Mouse (Mus musculus) myocyte (in vitro differentiated cells): ENCODE data around the gene Insr. TPM values are rescaled to one million over a fixed set of nuclear protein-coding genes. Genes with fewer than 3 reads are reported as not detected.
"Not testable (repeated sequence)": the region's sequence is repeated elsewhere in the genome, so short reads cannot be mapped to it uniquely, and the experiment has no call there.

Source experiments
- H3K27me3 ChIP-seq: one replicate; pipeline ENCODE4 v1.6.1; 2011; ENCODE audit not compliant: control insufficient read depth, insufficient read depth, insufficient read length
- H3K36me3 ChIP-seq: one replicate; pipeline ENCODE4 v1.6.1; 2011; ENCODE audit not compliant: control insufficient read depth, insufficient read depth
- H3K4me2 ChIP-seq: one replicate; pipeline ENCODE4 v1.6.1; 2011; ENCODE audit warnings: low read depth, control low read depth
- H3K4me3 ChIP-seq: one replicate; pipeline ENCODE4 v1.5.1; 2011; ENCODE audit warnings: mild to moderate bottlenecking, control low read depth, moderate library complexity
- H3K79me2 ChIP-seq: one replicate; pipeline ENCODE4 v1.6.1; 2011; ENCODE audit not compliant: control insufficient read depth, insufficient read depth
- H3ac ChIP-seq: one replicate; pipeline ENCODE4 v1.6.1; 2011; ENCODE audit not compliant: control insufficient read depth, insufficient read length
- CEBPB ChIP-seq: IDR thresholded peaks from 2 replicates; pipeline ENCODE4 v1.6.1; 2011; ENCODE audit warnings: mild to moderate bottlenecking, moderate library complexity; ENCODE audit not compliant: poor library complexity, insufficient read depth, severe bottlenecking
- E2F4 ChIP-seq: IDR thresholded peaks from one replicate; pipeline ENCODE4 v1.6.1; 2011; ENCODE audit warnings: mild to moderate bottlenecking, control low read depth, moderate library complexity; ENCODE audit not compliant: insufficient read depth
- MAX ChIP-seq: IDR thresholded peaks from one replicate; pipeline ENCODE4 v1.6.1; 2011; ENCODE audit warnings: low read depth, mild to moderate bottlenecking, control low read depth
- MYOD1 ChIP-seq, 3 experiments: IDR thresholded peaks; one replicate each; pipeline ENCODE4 v1.6.1; 2011; ENCODE audit warnings: control low read depth in 2 of 3, low read depth in 2 of 3, mild to moderate bottlenecking in 2 of 3, moderate library complexity in 1 of 3; ENCODE audit not compliant: insufficient read length in 2 of 3, control insufficient read depth in 1 of 3
- MYOG ChIP-seq, 3 experiments: IDR thresholded peaks; one replicate each; pipeline ENCODE4 v1.6.1; 2011; ENCODE audit warnings: control low read depth in 2 of 3, low read depth in 2 of 3, mild to moderate bottlenecking in 2 of 3; ENCODE audit not compliant: insufficient read length in 2 of 3, control insufficient read depth in 1 of 3, insufficient read depth in 1 of 3
- POLR2A ChIP-seq: IDR thresholded peaks from one replicate; pipeline ENCODE4 v1.6.1; 2011; ENCODE audit warnings: low read depth, mild to moderate bottlenecking, control low read depth, moderate library complexity; ENCODE audit not compliant: insufficient read length
- POLR2AphosphoS2 ChIP-seq: IDR thresholded peaks from one replicate; pipeline ENCODE4 v1.6.1; 2011; ENCODE audit warnings: low read depth, control low read depth; ENCODE audit not compliant: insufficient read length
- REST ChIP-seq: IDR thresholded peaks from one replicate; pipeline ENCODE4 v1.6.1; 2011; ENCODE audit warnings: mild to moderate bottlenecking, control low read depth, moderate library complexity; ENCODE audit not compliant: insufficient read depth, insufficient read length
- SRF ChIP-seq: IDR thresholded peaks from one replicate; pipeline ENCODE4 v1.6.1; 2011; ENCODE audit warnings: low read depth; ENCODE audit not compliant: control insufficient read depth, insufficient read length
- TCF12 ChIP-seq: IDR thresholded peaks from one replicate; pipeline ENCODE4 v1.6.1; 2011; ENCODE audit warnings: mild to moderate bottlenecking, control low read depth; ENCODE audit not compliant: poor library complexity, insufficient read depth, severe bottlenecking
- TCF3 ChIP-seq: IDR thresholded peaks from one replicate; pipeline ENCODE4 v1.6.1; 2011; ENCODE audit warnings: low read depth, control low read depth; ENCODE audit not compliant: insufficient read length
- USF1 ChIP-seq: IDR thresholded peaks from one replicate; pipeline ENCODE4 v1.6.1; 2011; ENCODE audit warnings: low read depth, mild to moderate bottlenecking, control low read depth, moderate library complexity
- polyA plus RNA-seq: library from polyadenylated mRNA; unstranded; fragments of >200 nt; fragmentation: generic; extraction: Trizol; gene quantifications from one replicate; pipeline ENCODE4 v1.2.1, GENCODE M21; 2012; ENCODE audit warnings: missing spikeins

Gene Insr
- polyA plus RNA-seq, 1 experiment, result 4.6 TPM

GRCm38 (mm10) chr8:3194297-3194696 is 85.1 kb downstream of the Insr start:
- H3K27me3 ChIP-seq, H3K79me2 ChIP-seq, H3K4me2 ChIP-seq, H3K4me3 ChIP-seq, H3ac ChIP-seq: not testable (repeated sequence)
- H3K36me3 ChIP-seq, result peaks cover 28% of the 10 kb centered on the region
- peak; percentile 12 for TF ChIP-seq USF1

GRCm38 (mm10) chr8:3191006-3191405 is 88.4 kb downstream of the Insr start:
- Histone ChIP-seq H3K4me3 (no peak overlapping the region), H3K27me3 (no peaks in the 10 kb centered on the region), H3K79me2 (no peaks in the 10 kb centered on the region), H3K36me3 (peaks cover 35% of the 10 kb centered on the region), H3K4me2 (no peak overlapping the region), H3ac (no peak overlapping the region)
- no peak for TF ChIP-seq MYOD1 (IDR thresholded peaks at IDR 0.05; ENCODE audit: control insufficient read depth in 1 of 3, insufficient read length in 2 of 3, low read depth in 2 of 3)
- TF ChIP-seq POLR2A, result no peak
- no peak for TF ChIP-seq TCF3
- no peak for TF ChIP-seq REST
- TF ChIP-seq SRF, result no peak
- TF ChIP-seq MYOG (IDR thresholded peaks at IDR 0.05; ENCODE audit: control insufficient read depth in 1 of 3, insufficient read depth in 1 of 3, insufficient read length in 2 of 3, low read depth in 2 of 3), result no peak
- TF ChIP-seq MAX, result no peak
- TF ChIP-seq CEBPB, result no peak
- TF ChIP-seq USF1, result no peak
- no peak for TF ChIP-seq POLR2AphosphoS2

GRCm38 (mm10) chr8:3187456-3187855 is 92.0 kb downstream of the Insr start:
- no peak overlapping the region for H3ac ChIP-seq
- no peak overlapping the region for H3K4me2 ChIP-seq
- H3K36me3 ChIP-seq, result peaks cover 20% of the 10 kb centered on the region
- H3K79me2 ChIP-seq, result no peaks in the 10 kb centered on the region
- TF ChIP-seq TCF3 (no peak), CEBPB (no peak), SRF (no peak), TCF12 (no peak), REST (no peak), POLR2A (no peak), POLR2AphosphoS2 (no peak)
- no peak overlapping the region for H3K4me3 ChIP-seq
- no peaks in the 10 kb centered on the region for H3K27me3 ChIP-seq

DNA sequence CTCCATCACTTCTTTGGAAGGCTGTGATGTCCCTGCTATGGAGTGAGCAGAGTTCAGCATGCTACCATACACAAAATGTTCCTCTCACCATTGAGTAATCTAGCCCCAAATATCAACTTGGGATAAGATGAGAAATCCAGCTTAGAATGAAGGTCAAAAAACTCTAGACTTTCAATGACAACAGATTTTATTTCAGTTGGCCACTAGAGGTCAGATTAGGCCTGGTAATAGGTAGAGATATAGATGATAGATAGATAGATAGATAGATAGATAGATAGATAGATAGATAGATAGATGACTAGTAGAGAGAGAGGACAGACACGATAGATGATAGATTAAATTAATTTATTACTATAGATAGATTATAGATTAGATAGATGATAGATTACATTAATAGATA is 99.5 kb downstream of the Insr start:
- no peak overlapping the region for H3K4me3 ChIP-seq
- H3K79me2 ChIP-seq, result no peaks in the 10 kb centered on the region
- H3K36me3 ChIP-seq, result no peaks in the 10 kb centered on the region
- H3K27me3 ChIP-seq, result no peaks in the 10 kb centered on the region
- TF ChIP-seq SRF (no peak), POLR2AphosphoS2 (no peak), CEBPB (no peak), REST (no peak)
- H3K4me2 ChIP-seq, result no peak overlapping the region
- H3ac ChIP-seq, result no peak overlapping the region

DNA sequence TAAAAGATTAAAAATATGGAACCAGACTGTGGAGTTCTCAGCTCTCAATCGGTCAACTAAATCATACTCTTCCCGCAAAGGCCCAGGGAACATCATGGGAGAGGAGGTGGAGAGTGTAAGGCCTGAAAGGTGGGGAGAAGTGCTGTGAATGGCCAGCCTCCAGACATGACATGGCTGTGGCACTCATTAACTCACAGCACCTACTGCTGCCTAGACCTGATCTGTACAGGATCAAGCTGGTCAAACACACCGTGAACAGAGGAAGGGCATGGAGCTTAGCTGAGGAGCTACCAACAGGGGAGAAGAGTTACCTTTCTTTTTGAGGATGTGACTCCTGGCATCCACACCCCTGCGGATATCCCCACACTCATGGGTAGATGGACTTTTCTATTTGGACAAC is 102.0 kb downstream of the Insr start:
- Histone ChIP-seq H3ac (no peak overlapping the region), H3K36me3 (no peaks in the 10 kb centered on the region), H3K4me3 (no peak overlapping the region), H3K79me2 (no peaks in the 10 kb centered on the region), H3K27me3 (no peaks in the 10 kb centered on the region), H3K4me2 (no peak overlapping the region)
- TF ChIP-seq MYOG (IDR thresholded peaks at IDR 0.05; ENCODE audit: control insufficient read depth in 1 of 3, insufficient read depth in 1 of 3, insufficient read length in 2 of 3, low read depth in 2 of 3) (no peak), E2F4 (no peak), POLR2A (no peak), TCF3 (no peak), SRF (no peak), MYOD1 (IDR thresholded peaks at IDR 0.05; ENCODE audit: control insufficient read depth in 1 of 3, insufficient read length in 2 of 3, low read depth in 2 of 3) (no peak), CEBPB (no peak)

GRCm38 (mm10) chr8:3172246-3172645 is 107.2 kb downstream of the Insr start:
- Histone ChIP-seq H3ac (no peak overlapping the region), H3K4me2 (no peak overlapping the region), H3K36me3 (peaks cover 9% of the 10 kb centered on the region), H3K79me2 (no peaks in the 10 kb centered on the region), H3K4me3 (no peak overlapping the region), H3K27me3 (no peaks in the 10 kb centered on the region)
- TF ChIP-seq POLR2A (no peak), POLR2AphosphoS2 (no peak), CEBPB (no peak), MYOG (IDR thresholded peaks at IDR 0.05; ENCODE audit: control insufficient read depth in 1 of 3, insufficient read depth in 1 of 3, insufficient read length in 2 of 3, low read depth in 2 of 3) (no peak)
